19 mouse cellular contexts compared by ENCODE assay signal in genomic region chr17:12868640-12869039, GRCm38 (mm10). TPM values are rescaled to one million over a fixed set of nuclear protein-coding genes. Genes with fewer than 3 reads are reported as not detected.
DNase-seq lines count a peak whose midpoint lies in the region; ATAC-seq and TF ChIP-seq lines count a peak whose summit lies in the region.
"Had no signal": no experiment of that assay in that cellular context is flagged by ENCODE, and none has a peak within 500 bp of the region (broad histone marks: within the 10 kb centered on the region; RNA-seq: fewer than 3 reads in every experiment).

No protein-coding gene starts in this region.

- no peak overlapping the region for H3K27ac ChIP-seq in heart, postnatal 0 days (ENCODE audit: low read depth)
- H3K27ac ChIP-seq in limb, embryonic 11.5 days (replicated peaks; ENCODE audit: low read depth, low read length) = 0 out of 2 replicates have a peak overlapping the region, but pooled peaks have one; percentile 58
- H3K27ac ChIP-seq in stomach, postnatal 0 days (replicated peaks) = no peak overlapping the region
- H3K27ac ChIP-seq: liver, embryonic 12.5 days had no signal

- WGBS in heart, postnatal 0 days = 10% methylated on average over 4 of the region's 4 CpGs
- 13% methylated on average over 4 of the region's 4 CpGs for WGBS in limb, embryonic 11.5 days
- WGBS in stomach, postnatal 0 days = 19% methylated on average over 4 of the region's 4 CpGs

- no peak for ATAC-seq in heart, postnatal 0 days (ENCODE audit: insufficient read depth, low read depth)
- ATAC-seq in common myeloid progenitor, adult 5-6 weeks (replicated peaks; ENCODE audit: low read depth, poor library complexity, severe bottlenecking) = 0 out of 2 replicates have a peak, but pooled peaks have one; percentile 30
- no peak for ATAC-seq in limb, embryonic 11.5 days (ENCODE audit: insufficient number of reproducible peaks, low FRiP score, low TSS enrichment, low read depth)
- ATAC-seq in monocyte, adult 5-6 weeks (replicated peaks; ENCODE audit: insufficient number of reproducible peaks, low FRiP score, low TSS enrichment, poor library complexity, severe bottlenecking) = no peak
- ATAC-seq in stomach, postnatal 0 days (ENCODE audit: low FRiP score, low TSS enrichment) = no peak
- ATAC-seq: liver, embryonic 12.5 days; Patski had no signal

- no peak overlapping the region for H3K9ac ChIP-seq in heart, postnatal 0 days (replicated peaks; ENCODE audit: low read depth, low read length)
- H3K9ac ChIP-seq in limb, embryonic 11.5 days (ENCODE audit: low read length) = no peak overlapping the region
- no peak overlapping the region for H3K9ac ChIP-seq in stomach, postnatal 0 days (ENCODE audit: low read length)
- H3K9ac ChIP-seq: liver, embryonic 12.5 days had no signal

- H3K27me3 ChIP-seq in heart, postnatal 0 days (ENCODE audit: control insufficient read depth, insufficient read depth, low read length) = 0 out of 2 replicates have a peak, but pooled peaks cover 9% of the 10 kb centered on the region
- no peaks in the 10 kb centered on the region for H3K27me3 ChIP-seq in limb, embryonic 11.5 days (ENCODE audit: control insufficient read depth, insufficient read depth, low read length)
- no peaks in the 10 kb centered on the region for H3K27me3 ChIP-seq in stomach, postnatal 0 days (ENCODE audit: control insufficient read depth, insufficient read depth, low read length)

- intact Hi-C loops in heart, postnatal 14 days (cut with DNase I) = no loop called here

- H3K4me1 ChIP-seq in heart, postnatal 0 days (ENCODE audit: control insufficient read depth, insufficient read depth) = peaks cover 4% of the 10 kb centered on the region
- peaks cover 14% of the 10 kb centered on the region for H3K4me1 ChIP-seq in limb, embryonic 11.5 days (ENCODE audit: control insufficient read depth, insufficient read depth, low read length)
- no peaks in the 10 kb centered on the region for H3K4me1 ChIP-seq in stomach, postnatal 0 days (replicated peaks; ENCODE audit: control insufficient read depth, insufficient read depth)
- H3K4me1 ChIP-seq: liver, embryonic 12.5 days had no signal

- TF ChIP-seq EP300 in heart, postnatal 0 days (IDR thresholded peaks at IDR 0.05; ENCODE audit: low read depth) = no peak
- TF ChIP-seq EP300 in stomach, postnatal 0 days (optimal IDR thresholded peaks at IDR 0.05) = no peak

- peak; percentile 15 for DNase-seq in embryo, embryonic 10.5 days (ENCODE audit: low spot score)
- DNase-seq in embryo, embryonic 9.5 days (ENCODE audit: extremely low spot score) = no peak
- peak; percentile 27 for DNase-seq in heart, postnatal 0 days (ENCODE audit: low spot score)
- no peak for DNase-seq in heart, postnatal 14 days
- no peak for DNase-seq in limb, embryonic 11.5 days (ENCODE audit: low spot score)
- no peak for DNase-seq in stomach, postnatal 0 days (ENCODE audit: low spot score)
- DNase-seq: cerebellum, postnatal 25 days; gastrocnemius, postnatal 14 days; retina, postnatal 1 day had no signal

- TF ChIP-seq CTCF in heart, postnatal 0 days (IDR thresholded peaks at IDR 0.05; ENCODE audit: low read depth) = no peak
- TF ChIP-seq CTCF in stomach, postnatal 0 days (IDR thresholded peaks at IDR 0.05; ENCODE audit: low read depth) = no peak

- no peak overlapping the region for H3K4me2 ChIP-seq in heart, postnatal 0 days (ENCODE audit: low read depth, low read length)
- no peak overlapping the region for H3K4me2 ChIP-seq in limb, embryonic 11.5 days (ENCODE audit: low read depth, severe bottlenecking)
- H3K4me2 ChIP-seq in stomach, postnatal 0 days (replicated peaks; ENCODE audit: low read depth) = no peak overlapping the region
- H3K4me2 ChIP-seq: liver, embryonic 12.5 days had no signal

- no peak overlapping the region for H3K4me3 ChIP-seq in heart, postnatal 0 days (ENCODE audit: low read depth, low read length)
- H3K4me3 ChIP-seq in limb, embryonic 11.5 days (ENCODE audit: low read depth, low read length) = no peak overlapping the region
- no peak overlapping the region for H3K4me3 ChIP-seq in stomach, postnatal 0 days (ENCODE audit: low read depth, low read length)
- H3K4me3 ChIP-seq: liver, embryonic 12.5 days had no signal

- H3K9me3 ChIP-seq in heart, postnatal 0 days (replicated peaks; ENCODE audit: control insufficient read depth, low read length) = no peaks in the 10 kb centered on the region
- H3K9me3 ChIP-seq in limb, embryonic 11.5 days (ENCODE audit: control insufficient read depth, low read length) = no peaks in the 10 kb centered on the region
- no peaks in the 10 kb centered on the region for H3K9me3 ChIP-seq in stomach, postnatal 0 days (ENCODE audit: control insufficient read depth, low read length)
- H3K9me3 ChIP-seq: liver, embryonic 12.5 days had no signal

- H3K36me3 ChIP-seq in heart, postnatal 0 days (replicated peaks; ENCODE audit: control insufficient read depth, insufficient read depth, low read length) = no peaks in the 10 kb centered on the region
- no peaks in the 10 kb centered on the region for H3K36me3 ChIP-seq in limb, embryonic 11.5 days (ENCODE audit: control insufficient read depth, insufficient read depth, low read length)
- H3K36me3 ChIP-seq in stomach, postnatal 0 days (ENCODE audit: control insufficient read depth, insufficient read depth, low read length) = no peaks in the 10 kb centered on the region
- H3K36me3 ChIP-seq: liver, embryonic 12.5 days had no signal

RNA-seq across cellular contexts. Expression of gene Mas1, which starts 0.7 kb away (rescaled TPM):
- total RNA-seq in heart, postnatal 0 days (2014; rRNA removed; ENCODE audit: low replicate concordance) = not detected in 2 replicates
- polyA plus RNA-seq in heart, postnatal 0 days (2015; fragmentation: Nextera tagmentation; extraction: Ambion mirVana) = 0.18 and 0.27 TPM in 2 replicates
- total RNA-seq in heart, postnatal 14 days (2021) = 1 to 10 TPM in 1 of 2 experiments, under 1 TPM in 1; 0.48 to 1.1 TPM
- total RNA-seq in common myeloid progenitor, adult 5-6 weeks (2017) = not detected in 2 replicates
- polyA plus RNA-seq in limb, embryonic 11.5 days (2014; fragmentation: Nextera tagmentation; extraction: Ambion mirVana) = 0.50 and 0.81 TPM in 2 replicates
- total RNA-seq in monocyte, adult 5-6 weeks (2017) = not detected in 3 replicates
- 0.12 and 0.21 TPM in 2 replicates for polyA plus RNA-seq in stomach, postnatal 0 days (2015; fragmentation: Nextera tagmentation; extraction: Ambion mirVana)
- total RNA-seq: hematopoietic stem cell, adult 5-6 weeks; neutrophil, adult 5-6 weeks had no signal
- polyA plus RNA-seq: Patski; small intestine, adult 2 months had no signal

RNA-seq across cellular contexts. Expression of gene Mrgprh, which starts 7.2 kb away (rescaled TPM):
- 0.19 TPM in 1 of 2 replicates, not detected in the other for total RNA-seq in heart, postnatal 0 days (2014; rRNA removed; ENCODE audit: low replicate concordance)
- polyA plus RNA-seq in heart, postnatal 0 days (2015; fragmentation: Nextera tagmentation; extraction: Ambion mirVana) = 0.19 and 0.25 TPM in 2 replicates
- 1 to 10 TPM; 3.6 to 4.1 TPM for total RNA-seq in heart, postnatal 14 days (2021)
- total RNA-seq in common myeloid progenitor, adult 5-6 weeks (2017) = not detected in 2 replicates
- polyA plus RNA-seq in limb, embryonic 11.5 days (2014; fragmentation: Nextera tagmentation; extraction: Ambion mirVana) = not detected in 2 replicates
- total RNA-seq in monocyte, adult 5-6 weeks (2017) = not detected in 3 replicates
- polyA plus RNA-seq in stomach, postnatal 0 days (2015; fragmentation: Nextera tagmentation; extraction: Ambion mirVana) = not detected in 2 replicates
- total RNA-seq: hematopoietic stem cell, adult 5-6 weeks; neutrophil, adult 5-6 weeks had no signal
- polyA plus RNA-seq: kidney, embryonic 16.5 days; liver, embryonic 12.5 days; lung, embryonic 16.5 days; Patski; small intestine, adult 2 months; thymus, postnatal 0 days had no signal

RNA-seq across cellular contexts. Expression of gene Pnldc1, which starts 41.4 kb away (rescaled TPM):
- total RNA-seq in heart, postnatal 0 days (2014; rRNA removed; ENCODE audit: low replicate concordance) = 0.43 TPM in 1 of 2 replicates, not detected in the other
- 0.38 and 0.45 TPM in 2 replicates for polyA plus RNA-seq in heart, postnatal 0 days (2015; fragmentation: Nextera tagmentation; extraction: Ambion mirVana)
- 1 to 10 TPM; 1.1 to 1.2 TPM for total RNA-seq in heart, postnatal 14 days (2021)
- not detected in 2 replicates for total RNA-seq in common myeloid progenitor, adult 5-6 weeks (2017)
- polyA plus RNA-seq in limb, embryonic 11.5 days (2014; fragmentation: Nextera tagmentation; extraction: Ambion mirVana) = 1.7 and 2.3 TPM in 2 replicates
- 1.1 TPM in 1 of 3 replicates, not detected in the others for total RNA-seq in monocyte, adult 5-6 weeks (2017)
- 0.45 and 0.63 TPM in 2 replicates for polyA plus RNA-seq in stomach, postnatal 0 days (2015; fragmentation: Nextera tagmentation; extraction: Ambion mirVana)
- total RNA-seq: hematopoietic stem cell, adult 5-6 weeks had no signal

RNA-seq across cellular contexts. Expression of gene Tcp1, which starts 46.9 kb away (rescaled TPM):
- total RNA-seq in heart, postnatal 0 days (2014; rRNA removed; ENCODE audit: low replicate concordance) = 330 and 467 TPM in 2 replicates
- polyA plus RNA-seq in heart, postnatal 0 days (2015; fragmentation: Nextera tagmentation; extraction: Ambion mirVana) = 245 and 252 TPM in 2 replicates
- 100 to 1,000 TPM; 171 to 198 TPM for total RNA-seq in heart, postnatal 14 days (2021)
- total RNA-seq in common myeloid progenitor, adult 5-6 weeks (2017) = 929 and 961 TPM in 2 replicates
- 578 and 600 TPM in 2 replicates for polyA plus RNA-seq in limb, embryonic 11.5 days (2014; fragmentation: Nextera tagmentation; extraction: Ambion mirVana)
- 328 to 436 TPM (median 328 TPM) in 3 replicates for total RNA-seq in monocyte, adult 5-6 weeks (2017)
- 225 and 240 TPM in 2 replicates for polyA plus RNA-seq in stomach, postnatal 0 days (2015; fragmentation: Nextera tagmentation; extraction: Ambion mirVana)

RNA-seq across cellular contexts. Expression of gene Mrpl18, which starts 47.5 kb away (rescaled TPM):
- total RNA-seq in heart, postnatal 0 days (2014; rRNA removed; ENCODE audit: low replicate concordance) = 77.5 and 154 TPM in 2 replicates
- 269 and 276 TPM in 2 replicates for polyA plus RNA-seq in heart, postnatal 0 days (2015; fragmentation: Nextera tagmentation; extraction: Ambion mirVana)
- total RNA-seq in heart, postnatal 14 days (2021) = 100 to 1,000 TPM; 145 to 161 TPM
- 205 and 229 TPM in 2 replicates for total RNA-seq in common myeloid progenitor, adult 5-6 weeks (2017)
- 195 and 199 TPM in 2 replicates for polyA plus RNA-seq in limb, embryonic 11.5 days (2014; fragmentation: Nextera tagmentation; extraction: Ambion mirVana)
- 38.6 to 83.5 TPM (median 62.1 TPM) in 3 replicates for total RNA-seq in monocyte, adult 5-6 weeks (2017)
- polyA plus RNA-seq in stomach, postnatal 0 days (2015; fragmentation: Nextera tagmentation; extraction: Ambion mirVana) = 93.7 and 101 TPM in 2 replicates

Comparison
In these comparisons a context has a peak if more than half of its experiments do, and no peak if none do; other contexts are left out.
1. DNase-seq: peak in embryo, embryonic 10.5 days (single experiment) and heart, postnatal 0 days (single experiment); none in embryo, embryonic 9.5 days (single experiment), heart, postnatal 14 days (0 of 2), limb, embryonic 11.5 days (single experiment) and stomach, postnatal 0 days (single experiment).